Mouse (Mus musculus): Measurements from ENCODE around the gene Vmp1.

DNA sequence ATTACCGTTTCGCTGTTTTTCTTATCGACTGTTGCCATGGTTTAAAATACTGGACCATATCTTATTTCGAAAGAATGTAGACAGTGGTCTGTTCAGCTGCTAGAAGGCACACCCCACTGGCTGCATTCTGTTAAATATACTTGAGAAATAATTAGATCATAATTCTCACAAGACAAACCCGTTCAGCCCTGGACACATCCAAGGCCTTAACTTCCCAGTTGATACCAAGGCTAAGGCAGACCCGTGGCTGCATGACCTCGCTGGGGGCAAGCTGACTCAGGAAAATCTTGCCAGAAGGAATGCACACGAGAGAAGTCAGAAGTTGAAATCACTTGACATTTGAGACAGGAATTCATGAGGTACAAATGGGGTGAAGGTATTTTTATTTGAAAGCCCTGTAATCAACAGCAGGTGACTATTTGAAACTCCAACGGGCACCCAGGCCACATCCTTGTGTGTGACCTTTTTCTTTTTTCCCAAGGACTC, 113.3 kb downstream of the Vmp1 start:
- no peak for TF ChIP-seq POLR2A (IDR thresholded peaks at IDR 0.05; ENCODE audit: low read depth, low read length)
- no peak for TF ChIP-seq CTCF (IDR thresholded peaks at IDR 0.05; ENCODE audit: extremely low read depth, insufficient read depth, insufficient read length, insufficient replicate concordance)
